Mouse (Mus musculus) mature B cell (primary cell): ENCODE results near the gene Gps2.
"Not testable (repeated sequence)": the region's sequence is repeated elsewhere in the genome, so short reads cannot be mapped to it uniquely, and the experiment has no call there.

ENCODE experiments used
- in situ Hi-C: fragments of 300-500 bp; cut with MboI; formaldehyde crosslinking; loops from 2 replicates; pipeline ENCODE4 v1.14.3; 2019

Gene Gps2

DNA sequence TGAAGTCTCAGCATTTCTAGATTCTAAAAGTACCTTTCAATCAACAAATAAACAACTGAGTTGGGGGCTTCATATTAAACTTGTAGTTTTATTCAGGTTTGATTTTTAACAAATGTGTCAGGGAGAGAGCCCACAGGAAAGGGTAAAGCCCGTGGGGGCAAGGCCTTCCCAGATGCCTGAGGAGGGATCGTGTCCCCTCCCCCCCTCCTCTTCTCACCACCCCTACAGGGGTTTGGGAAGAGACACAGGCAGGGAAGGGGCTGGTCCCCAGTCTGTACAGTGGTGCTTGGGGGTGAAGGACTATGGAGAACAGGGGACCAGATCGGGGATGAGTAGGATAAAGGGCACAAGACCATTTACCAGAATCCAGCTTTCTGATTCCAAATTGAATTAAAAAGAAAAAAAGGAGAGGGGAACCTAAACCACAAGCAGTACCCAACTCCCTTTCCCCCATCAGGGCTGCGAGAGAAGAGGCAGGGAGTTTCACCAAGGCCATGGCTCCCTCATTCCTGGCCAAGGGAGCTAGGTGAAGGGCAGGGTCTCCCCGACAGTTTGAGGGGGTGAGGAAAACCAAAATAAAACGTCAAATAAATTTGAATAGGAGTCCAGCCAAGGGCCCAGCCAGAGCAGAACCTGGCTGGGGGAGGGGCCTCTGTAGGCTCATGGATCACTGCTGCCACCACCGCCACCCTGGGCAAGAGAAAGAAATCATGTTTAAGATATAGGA is 3.1 kb downstream of the Gps2 start:
- in situ Hi-C loops: not testable (repeated sequence)

DNA sequence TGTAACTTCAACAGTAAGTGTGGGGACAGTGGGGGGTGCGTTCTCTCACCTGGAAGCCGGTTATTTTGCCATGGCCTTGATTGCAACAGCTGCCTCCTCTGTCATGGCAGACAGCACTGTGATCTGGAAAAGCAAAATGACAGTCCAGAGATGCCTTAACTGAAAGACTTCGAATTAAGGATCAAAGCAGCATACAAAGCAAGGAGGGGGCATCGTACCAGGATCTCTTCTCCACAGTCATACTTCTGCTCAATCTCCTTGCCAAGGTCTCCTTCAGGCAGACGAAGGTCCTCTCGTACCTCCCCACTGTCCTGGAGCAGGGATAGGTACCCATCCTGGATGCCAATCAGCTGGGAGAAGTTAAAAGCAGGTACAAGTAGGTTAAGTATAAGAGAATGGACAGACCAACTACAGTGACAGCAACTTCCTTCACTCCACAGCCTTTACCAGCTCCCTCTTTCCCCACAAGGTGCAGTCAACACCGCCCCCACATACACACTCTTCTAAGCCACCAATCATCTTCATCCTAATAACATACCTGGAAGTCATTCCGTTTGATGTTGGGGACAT is 3.8 kb downstream of the Gps2 start:
- in situ Hi-C loops: no loop called here

DNA sequence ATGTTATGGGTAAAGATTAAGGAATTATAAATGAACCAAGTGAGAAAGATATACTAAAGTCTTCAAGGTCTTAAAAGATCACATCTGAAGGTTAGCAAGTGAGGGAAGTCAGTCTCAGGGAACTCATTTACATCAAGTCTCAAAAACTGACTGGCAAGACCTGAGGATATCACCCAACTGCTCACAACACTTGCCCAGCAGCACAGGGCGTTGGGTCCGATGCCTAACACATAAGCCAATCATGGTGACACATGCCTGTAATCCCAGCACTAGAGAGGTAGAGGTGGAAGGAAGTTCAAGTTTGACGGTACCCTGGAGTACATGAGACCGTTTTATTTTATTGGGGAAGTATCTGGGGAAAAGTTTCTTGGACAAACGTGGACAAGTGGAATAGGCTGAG is 4.4 kb downstream of the Gps2 start:
- in situ Hi-C loops: no loop called here

DNA sequence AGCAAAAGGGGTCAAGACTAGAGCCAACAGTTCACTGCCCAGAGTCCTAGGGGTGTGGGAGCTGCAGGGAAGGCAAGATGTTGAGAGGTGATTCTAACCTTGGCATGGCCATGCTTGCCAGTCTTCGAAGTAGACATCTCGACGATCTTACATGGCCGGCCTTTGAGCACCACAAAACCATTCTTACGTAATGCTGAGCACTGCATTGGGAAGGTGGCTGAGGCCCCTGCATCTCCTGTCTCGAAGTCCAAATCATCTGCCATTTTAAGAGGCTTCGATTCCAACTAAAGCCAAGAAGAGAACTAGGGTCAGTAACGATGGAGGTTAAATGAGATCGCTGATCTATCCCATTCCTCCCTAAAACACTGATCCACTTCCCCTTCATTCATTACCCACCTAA is 5.4 kb downstream of the Gps2 start:
- in situ Hi-C loops: no loop called here

DNA sequence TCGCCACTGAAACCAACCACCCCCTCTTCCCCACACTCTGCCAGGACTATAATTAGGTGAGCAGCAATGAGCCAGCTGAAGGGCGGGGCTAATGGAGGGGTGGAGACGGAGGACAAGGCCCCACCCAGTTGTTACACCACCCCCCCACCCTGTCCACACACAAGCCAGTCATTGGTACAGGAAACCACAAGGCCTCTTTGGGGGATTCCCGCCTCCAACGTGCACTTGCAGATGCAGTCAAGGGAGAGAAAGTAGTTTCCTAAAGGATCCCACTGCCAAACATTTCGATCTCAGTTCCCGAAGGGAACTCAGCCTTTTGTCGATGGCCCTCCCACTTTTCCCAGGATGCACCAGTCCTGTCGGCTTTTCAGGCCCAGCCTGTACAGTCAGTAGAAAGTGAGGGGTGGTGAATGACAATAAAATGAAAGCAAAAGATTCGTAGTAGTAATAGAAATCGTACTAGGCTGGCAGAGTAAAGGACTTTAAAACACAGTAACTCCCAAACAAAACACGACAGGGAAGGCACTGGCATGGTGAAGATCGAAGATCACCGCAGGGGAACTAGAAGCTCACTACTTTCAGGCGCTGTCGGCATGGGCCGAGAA is 6.1 kb downstream of the Gps2 start:
- in situ Hi-C loops: no loop called here

DNA sequence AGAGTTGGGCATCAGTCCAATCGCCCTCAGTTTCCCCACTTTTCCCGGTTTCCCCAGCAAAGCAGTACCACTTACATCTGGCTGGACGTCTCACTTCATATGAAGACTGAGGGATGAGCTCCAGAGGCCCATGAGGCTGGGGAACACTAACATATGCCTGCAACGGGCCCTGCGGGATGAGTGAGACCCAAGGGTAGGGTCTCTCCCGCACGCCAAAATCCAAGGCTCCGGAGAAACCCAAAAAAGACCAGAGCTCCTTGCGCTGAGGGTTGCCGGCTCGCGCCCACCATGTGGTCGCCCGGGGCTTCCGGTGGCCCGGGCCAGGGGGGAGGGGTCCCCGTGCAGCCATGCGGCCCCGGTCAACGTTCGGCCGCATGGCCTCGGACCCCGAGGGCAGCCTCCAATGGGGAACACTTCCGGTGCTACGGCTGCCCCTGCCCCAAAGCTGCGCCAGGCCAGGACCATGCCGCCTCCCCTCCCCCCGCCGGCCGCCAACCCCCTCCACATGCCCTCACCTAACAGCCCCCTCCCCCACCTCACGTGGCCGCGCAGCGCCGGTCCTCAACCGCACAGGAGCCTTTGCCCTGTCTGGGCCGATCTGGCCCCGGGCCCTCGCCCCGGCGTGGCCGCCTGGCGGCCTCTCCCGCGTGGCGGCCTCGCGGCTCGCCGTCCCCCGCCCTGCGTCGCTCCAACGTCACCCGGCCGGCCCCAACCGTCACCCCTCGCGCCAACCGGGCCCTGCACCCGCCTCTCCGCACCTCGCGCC is 6.8 kb downstream of the Gps2 start:
- in situ Hi-C loops: no loop called here

DNA sequence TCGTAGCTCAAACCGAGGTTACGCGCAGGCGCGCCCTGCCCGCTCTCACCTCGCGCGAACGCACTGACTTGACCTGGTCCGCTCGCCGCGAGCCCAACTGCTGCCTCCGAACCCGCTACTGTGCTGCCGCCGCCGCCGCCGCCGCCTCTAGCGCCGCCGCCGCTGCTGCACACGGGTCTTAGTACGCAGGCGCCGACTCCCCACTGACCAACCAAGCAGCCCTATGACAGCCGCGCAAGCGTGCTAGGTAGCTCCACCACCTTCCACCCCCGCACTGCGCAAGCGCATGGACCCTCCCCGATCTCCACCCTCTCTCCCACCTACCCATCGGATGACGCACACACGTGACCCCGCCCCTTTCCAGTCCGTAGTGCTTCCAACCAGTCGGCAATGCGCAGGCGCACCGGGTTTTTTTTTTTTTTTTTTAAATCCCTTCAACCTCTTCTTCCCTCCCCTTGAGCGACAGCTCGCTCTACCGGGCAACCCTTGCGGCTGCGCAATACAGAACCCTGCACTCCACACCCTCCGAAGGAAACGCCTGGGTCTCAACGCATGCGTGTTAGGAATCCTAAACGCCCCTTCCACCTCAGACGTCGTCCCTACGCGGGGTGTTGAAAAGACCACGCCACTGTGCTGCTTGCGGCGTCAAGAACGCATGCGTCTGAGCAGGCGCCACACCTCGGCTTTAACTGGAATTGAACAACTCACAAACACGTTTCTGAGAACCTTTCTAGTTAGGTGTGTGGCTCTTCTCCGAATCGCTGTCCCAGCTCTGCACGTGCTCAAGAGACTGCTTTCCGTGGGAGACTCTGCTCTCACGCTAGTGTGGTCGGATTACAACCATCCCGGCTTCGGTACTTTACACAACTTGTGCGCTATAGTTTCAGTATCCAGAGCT is 7.7 kb downstream of the Gps2 start, which contains the start of gene Eif5a:
Gene Eif5a (minus strand): TSS at position 845 of the 898 bp plus-strand sequence.
- in situ Hi-C loops: no loop called here

DNA sequence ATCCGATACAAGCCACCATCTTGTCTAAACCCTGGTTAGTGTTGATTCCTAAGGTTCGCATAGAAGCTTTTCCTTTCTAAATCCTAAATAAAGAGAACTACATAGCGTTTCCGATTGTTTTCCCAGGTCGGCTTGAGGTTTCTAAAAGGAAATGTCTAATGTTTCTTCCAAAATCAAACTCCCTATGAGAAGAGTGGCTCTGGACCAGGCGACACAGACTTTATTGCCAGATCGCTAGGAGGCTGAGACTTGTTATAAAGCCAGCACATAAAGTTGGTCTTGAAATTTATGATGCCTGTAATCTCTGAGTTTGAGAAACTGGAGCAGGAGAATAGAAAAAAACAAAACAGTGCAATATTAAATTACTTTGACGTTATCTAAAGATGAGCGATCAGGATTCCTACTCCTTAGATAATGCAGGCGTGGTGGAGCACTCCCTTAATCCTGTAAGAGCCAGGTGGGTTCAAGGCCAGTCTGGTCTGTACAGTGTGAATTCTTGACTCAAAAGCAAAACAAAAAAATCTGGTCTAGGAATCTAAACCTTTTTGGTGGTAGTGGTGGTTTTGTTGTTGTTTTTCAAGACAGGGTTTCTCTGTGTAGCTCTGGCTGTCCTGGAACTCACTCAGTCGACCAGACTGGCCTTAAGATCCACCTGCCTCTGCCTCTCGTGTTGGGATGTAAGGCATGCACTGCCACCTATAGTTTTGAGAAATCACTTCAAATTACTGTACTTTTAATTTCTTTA is 8.5 kb downstream of the Gps2 start:
- in situ Hi-C loops: no loop called here

DNA sequence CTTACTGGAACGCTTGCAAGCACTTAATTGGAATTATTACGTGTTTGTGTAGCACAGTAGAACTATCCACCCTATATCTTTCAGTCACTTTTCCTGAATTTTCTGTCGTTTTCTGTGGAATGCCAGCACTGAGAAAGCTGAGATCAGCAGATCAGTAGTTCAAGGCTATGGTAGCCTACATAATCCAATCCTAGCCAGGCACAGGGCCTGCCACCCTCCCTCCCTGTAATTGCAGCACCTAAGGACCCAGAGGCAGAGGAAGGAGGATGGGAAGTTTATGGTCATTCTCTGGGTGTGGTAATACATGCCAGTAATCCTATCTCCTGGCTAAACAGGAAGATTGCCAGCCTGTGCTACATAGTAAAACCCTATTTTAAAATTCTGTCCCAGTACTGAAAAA is 9.1 kb downstream of the Gps2 start:
- in situ Hi-C loops: no loop called here

DNA sequence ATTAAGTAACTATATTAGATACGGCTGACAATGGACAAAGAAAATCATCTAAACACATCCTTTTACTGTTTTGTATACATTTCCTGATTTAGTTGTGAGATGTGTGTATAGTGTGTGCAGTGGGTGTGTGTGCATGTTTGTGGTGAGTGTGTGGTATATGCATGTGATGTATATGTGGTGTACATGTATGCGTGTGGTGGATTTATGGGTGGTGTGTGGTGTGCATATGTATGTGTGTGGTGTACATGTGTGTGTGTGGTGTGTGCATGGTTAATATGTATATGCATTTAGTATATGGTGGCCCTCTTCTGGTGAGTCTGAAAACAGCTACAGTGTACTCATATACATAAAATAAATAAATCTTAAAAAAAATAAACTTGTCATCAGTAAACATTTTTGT is 13.8 kb downstream of the Gps2 start:
- in situ Hi-C loops: no loop called here

DNA sequence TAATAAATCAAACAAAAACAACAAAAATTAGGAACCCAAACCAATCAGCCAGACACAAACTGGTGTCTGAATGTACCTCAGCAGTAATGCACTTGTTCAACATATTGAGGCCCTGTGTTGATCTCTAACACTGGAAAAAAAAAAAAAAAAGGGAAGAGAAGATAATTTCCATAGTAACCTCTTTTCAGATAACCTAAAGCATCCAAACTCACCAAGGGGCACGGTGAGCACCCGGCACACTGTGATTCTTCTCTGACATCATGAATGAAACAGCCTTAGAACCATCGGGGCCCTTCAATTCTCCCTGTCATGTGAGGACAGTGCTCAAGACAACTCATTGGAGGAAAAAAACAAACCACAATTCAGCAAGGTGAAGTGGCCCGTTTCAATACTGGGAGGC is 16.0 kb downstream of the Gps2 start:
- in situ Hi-C loops: no loop called here

DNA sequence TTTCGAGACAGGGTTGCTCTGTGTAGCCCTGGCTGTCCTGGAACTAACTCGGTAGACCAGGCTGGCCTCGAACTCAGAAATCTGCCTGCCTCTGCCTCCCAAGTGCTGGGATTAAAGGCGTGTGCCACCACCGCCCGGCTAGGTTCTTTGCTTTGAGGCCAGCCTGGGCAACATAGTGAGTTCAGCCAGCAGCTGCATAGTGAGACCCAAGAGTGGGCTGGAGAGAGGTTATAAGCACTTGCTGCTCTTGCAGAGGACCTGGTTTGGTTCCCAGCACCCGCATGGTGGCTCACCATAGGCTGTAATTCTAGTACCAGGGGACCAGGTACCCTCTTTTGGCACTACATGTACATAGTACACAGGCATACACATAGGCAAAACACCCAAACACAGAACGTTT is 16.5 kb downstream of the Gps2 start:
- in situ Hi-C loops: not testable (repeated sequence)

DNA sequence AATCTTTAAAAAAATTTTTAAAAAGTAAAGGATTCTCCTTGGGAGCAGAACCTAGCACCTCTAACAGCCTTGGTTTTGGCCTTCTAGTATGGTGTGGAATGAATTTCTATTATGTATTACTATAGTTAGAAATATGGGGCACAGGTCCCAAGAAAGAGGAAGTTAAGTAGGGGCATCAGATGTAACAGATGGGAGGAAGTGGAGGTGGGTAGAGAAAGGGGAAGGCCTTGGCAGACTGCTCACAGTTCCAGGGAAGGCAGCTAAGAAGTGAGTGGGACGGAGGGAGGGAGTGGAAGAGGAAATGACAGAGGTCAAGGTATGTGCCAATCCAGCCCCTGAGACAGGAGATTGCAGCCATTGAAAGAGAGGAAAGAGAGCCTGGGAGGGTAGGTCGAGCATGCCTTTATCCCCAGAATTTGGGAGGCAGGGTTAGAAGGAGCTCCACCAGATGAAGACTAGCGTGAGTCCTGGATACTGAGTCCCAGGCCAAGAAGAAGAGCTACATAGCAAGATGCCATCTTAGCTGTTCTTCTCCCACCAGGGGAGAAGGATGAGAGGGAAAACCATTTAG is 17.4 kb downstream of the Gps2 start:
- in situ Hi-C loops: no loop called here

DNA sequence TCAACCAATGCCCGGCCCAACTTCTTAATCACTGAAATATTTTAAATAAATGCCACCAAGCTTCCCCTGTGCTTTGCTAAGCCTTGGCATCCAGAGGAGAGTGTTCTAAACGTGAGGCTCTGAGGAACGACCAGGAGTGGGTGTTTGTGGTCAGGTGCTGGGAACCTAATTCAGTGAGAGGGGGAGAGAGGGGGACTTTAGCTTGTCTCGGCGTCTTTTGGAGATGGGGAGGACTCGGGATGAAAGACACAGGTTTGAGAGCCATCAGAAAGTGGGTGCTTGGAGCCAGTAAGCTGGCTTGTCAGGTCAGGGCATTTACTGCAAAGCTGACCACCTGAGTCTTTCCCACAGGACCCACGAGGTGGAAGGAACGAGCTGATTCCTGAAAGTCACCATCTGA is 18.1 kb downstream of the Gps2 start:
- in situ Hi-C loops: no loop called here

DNA sequence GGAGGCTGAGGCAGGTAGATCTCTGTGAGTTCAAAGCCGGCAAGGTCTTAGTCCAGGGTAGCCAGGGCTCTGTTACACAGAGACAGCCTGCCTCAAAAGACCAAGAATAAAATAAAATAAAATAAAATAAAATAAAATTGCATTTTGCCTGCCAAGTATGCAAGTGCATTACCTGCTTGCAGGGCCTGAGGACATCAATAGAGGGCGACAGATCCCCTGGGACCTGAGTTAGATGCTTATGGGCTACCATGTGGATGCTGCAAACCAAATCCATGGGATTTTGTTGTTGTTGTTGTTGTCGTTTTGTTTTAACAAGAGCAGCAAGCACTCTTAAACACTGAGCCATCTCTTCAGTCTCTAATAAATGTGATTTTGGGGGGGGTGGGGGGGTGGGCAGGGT is 18.6 kb downstream of the Gps2 start:
- in situ Hi-C loops: no loop called here

DNA sequence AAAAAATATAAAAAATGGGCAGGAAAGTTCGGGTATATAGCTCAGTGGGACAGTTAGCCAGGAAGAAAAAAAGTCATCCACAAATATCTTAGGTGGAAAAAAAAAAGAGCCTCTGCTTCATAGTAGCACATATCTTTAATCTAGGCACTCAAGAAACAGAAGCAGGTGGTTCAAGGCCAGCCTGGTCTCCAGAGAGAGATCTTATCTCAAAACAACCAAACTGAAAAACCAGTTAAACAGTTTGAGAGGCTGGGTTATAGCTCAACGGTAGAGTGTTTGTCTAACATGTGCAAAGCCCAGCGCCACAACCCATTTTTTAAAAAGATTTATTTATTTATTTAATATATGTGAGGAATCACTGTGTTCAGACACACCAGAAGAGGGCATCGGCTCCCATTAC is 19.4 kb downstream of the Gps2 start:
- in situ Hi-C loops: no loop called here

DNA sequence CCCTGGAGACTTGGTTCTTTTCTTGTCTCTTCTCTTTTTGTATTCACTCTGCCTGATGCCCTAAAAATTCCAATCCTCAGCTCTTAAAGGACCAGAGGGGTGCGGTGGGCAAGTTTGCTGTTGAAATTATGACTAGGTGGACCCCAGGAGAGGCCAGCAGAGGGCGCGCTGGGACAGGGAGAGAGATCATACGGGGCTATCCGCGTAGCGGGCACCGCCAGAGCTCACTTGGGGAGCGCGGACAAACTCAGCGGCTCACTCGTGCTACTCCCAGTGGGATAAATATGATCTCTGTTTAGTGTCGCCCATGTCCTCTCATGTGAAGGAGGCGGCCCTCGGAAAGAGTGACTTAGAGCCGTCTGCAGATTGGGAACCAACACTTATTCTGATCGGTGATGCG is 20.5 kb downstream of the Gps2 start:
- in situ Hi-C loops: no loop called here

DNA sequence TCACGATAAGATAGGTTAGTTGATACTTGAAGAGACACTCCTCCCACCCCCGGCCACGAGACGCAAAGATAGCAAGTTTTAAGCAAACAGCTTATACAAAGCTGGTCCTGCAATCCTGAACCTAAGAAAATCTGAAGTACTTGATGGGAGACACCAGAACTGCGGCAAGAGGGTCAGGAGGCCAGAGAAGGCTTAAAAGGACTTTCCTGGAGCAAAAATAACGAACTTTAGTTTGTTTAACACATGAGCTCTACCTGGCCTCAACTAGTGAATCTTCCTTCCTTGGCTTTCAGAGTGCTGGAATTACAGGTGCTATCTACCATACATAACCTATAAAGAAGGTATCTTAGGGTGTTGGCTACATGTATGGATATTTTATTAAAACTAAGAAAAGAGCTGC is 21.0 kb downstream of the Gps2 start:
- in situ Hi-C loops: no loop called here

DNA sequence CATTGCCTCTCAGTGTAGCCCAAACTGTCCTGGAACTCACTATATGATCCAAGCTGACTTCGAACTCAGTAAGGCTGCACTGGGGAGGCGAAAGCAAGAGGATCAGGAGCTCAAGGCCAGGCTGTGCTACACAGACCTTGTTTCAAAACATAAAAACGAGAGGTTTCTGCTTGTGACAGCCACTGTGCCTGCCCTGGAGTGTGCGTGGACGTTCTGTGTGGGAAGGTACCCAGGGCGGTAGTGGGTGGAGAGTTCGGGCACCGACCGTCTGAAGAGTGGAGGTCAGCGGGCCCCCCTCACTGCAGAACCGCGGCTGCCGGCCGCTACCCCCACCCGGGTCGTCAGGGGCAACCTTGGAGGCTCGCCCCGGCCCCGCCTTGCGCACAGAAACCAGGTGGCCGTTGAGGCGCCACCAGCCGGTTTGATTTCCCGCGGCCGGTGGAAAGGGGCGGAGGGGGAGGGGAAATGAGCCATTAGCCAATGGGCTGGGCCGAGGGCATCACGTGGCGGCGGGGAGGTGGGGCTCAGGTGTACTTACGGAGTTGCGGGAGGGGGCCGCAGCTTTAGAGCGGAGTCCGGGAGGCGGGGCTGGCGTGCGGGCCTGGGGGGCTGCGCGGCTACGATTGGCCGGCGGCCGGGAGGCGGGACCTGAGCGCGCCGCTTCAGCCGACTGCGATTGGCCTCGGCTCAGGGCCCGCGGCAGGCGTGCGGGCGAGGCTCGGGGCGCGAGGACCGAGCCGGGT is 21.6 kb downstream of the Gps2 start, which contains the start of gene Ybx2:
Gene Ybx2 (plus strand): TSS at position 660 of the 743 bp plus-strand sequence.
- in situ Hi-C loops: no loop called here

DNA sequence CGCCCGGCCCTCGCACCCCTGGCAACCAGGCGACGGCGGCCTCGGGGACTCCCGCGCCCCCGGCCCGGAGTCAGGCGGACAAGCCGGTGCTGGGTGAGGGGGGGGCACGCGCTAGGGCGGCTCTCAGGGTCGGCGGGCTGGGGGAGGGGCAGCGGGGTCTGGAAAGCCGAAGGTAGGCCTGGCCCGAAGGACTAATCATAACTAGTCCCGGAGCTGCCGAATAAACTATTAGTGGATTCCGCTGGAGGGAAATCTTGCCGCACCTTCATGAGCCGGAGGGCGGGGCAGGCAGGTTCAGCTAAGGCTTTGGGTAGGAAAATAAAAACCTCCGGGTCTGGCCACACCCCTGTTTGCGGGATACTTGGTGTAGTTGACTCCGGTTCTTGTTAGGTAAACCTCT is 22.5 kb downstream of the Gps2 start:
- in situ Hi-C loops: no loop called here
